Mouse (Mus musculus) v-Abl transformed pro-B cells (cell line): ENCODE results near the gene Olfr285.

Source experiments
- in situ Hi-C, 2 experiments: fragments of 400-800 bp; cut with MboI; formaldehyde crosslinking; loops; one replicate each; pipeline ENCODE4 v1.15.1; 2025; ENCODE audit not compliant: unreplicated experiment in 2 of 2

Gene Olfr285

GRCm38 (mm10) chr15:98317177-98317724, at the start of gene Olfr285:
Gene Olfr285, minus strand, starts transcription at chr15:98317353.
- in situ Hi-C loops: no loop called here

DNA sequence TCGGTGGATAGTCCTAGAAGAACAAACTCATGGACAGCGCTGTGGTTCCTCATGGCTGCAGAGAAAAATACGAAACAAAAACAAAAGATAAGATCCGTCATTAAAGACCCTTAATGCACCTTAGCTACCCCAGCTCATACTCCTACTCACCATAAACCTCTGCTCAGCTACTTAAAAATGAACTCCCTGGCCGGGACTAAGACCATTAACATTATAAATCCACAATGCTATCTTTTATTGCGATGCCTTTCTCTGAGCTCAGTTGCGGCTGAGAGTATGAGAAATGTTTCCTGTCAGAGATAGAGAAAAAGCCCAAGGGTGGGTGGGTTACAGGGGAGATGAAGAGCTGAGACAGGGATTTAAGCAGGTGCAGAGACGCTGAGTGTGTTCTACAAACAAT, 23.7 kb upstream of the Olfr285 start, which contains the start of gene Olfr284:
TSS of gene Olfr284 (minus strand) at position 101 of the 400 bp plus-strand sequence.
- in situ Hi-C loops: no loop called here

GRCm38 (mm10) chr15:98315703-98316102, 1.4 kb downstream of the Olfr285 start:
- in situ Hi-C loops: no loop called here

- in situ Hi-C loops: no loop called here
These were observed 21.3 kb downstream of the Olfr285 start, which contains the start of gene Zfp641 for GRCm38 (mm10) chr15:98295628-98296551. Gene Zfp641, minus strand, starts transcription at chr15:98296161.

GRCm38 (mm10) chr15:98293651-98294050, 23.5 kb downstream of the Olfr285 start:
- in situ Hi-C loops: no loop called here

GRCm38 (mm10) chr15:98288566-98288965, 28.6 kb downstream of the Olfr285 start:
- in situ Hi-C loops: no loop called here

- in situ Hi-C loops: no loop called here
These were observed 30.7 kb downstream of the Olfr285 start for GRCm38 (mm10) chr15:98286418-98286817.
